Mouse (Mus musculus) kidney, adult 2 months (tissue): ENCODE data around the gene Txnrd3.

Source experiments
- CTCF ChIP-seq: fragments of 200-500 bp; conservative IDR thresholded peaks from 2 replicates; pipeline ENCODE4 v1.5.1; 2011; ENCODE audit warnings: low read depth, mild to moderate bottlenecking, control low read depth, low read length, moderate library complexity, mixed read lengths; ENCODE audit not compliant: insufficient read depth, insufficient read length
- POLR2A ChIP-seq: fragments of 200-500 bp; IDR thresholded peaks from one replicate; pipeline ENCODE4 v1.6.1; 2011; ENCODE audit warnings: low read depth, low read length, control low read depth

- TF ChIP-seq POLR2A (no peak), CTCF (peak; percentile 59)
Observed at GRCm38 (mm10) chr6:89639025-89639424, 4.8 kb upstream of the Txnrd3 start.
